Mouse (Mus musculus) MEL (cell line): ENCODE measurements around the gene Ldb1. TPM values are rescaled to one million over a fixed set of nuclear protein-coding genes. Genes with fewer than 3 reads are reported as not detected.

Experiments used
- DNase-seq: peaks from one replicate; pipeline ENCODE4 v3.0.0; 2011; ENCODE audit warnings: low read depth, low spot score
- H3K27ac ChIP-seq: 2 replicates; pipeline ENCODE4 v1.5.1; 2012; ENCODE audit warnings: low read depth, mild to moderate bottlenecking, control low read depth, low read length, moderate library complexity; ENCODE audit not compliant: control insufficient read depth
- H3K27me3 ChIP-seq, 2 experiments: fragments of 150-350 bp in 1 of 2; sonication (generic) in 1 of 2; 2 replicates each; pipeline ENCODE4 v1.6.1; 2012; ENCODE audit warnings: low read length in 2 of 2, mild to moderate bottlenecking in 2 of 2, improper control_type of control experiment in 1 of 2, moderate library complexity in 1 of 2; ENCODE audit not compliant: insufficient read depth in 2 of 2, control insufficient read depth in 1 of 2
- H3K36me3 ChIP-seq, 2 experiments: 2 replicates each; pipeline ENCODE4 v1.6.1; 2012 to 2014; ENCODE audit warnings: low read length in 2 of 2, improper control_type of control experiment in 1 of 2, inconsistent platforms in 1 of 2, mild to moderate bottlenecking in 1 of 2; ENCODE audit not compliant: insufficient read depth in 2 of 2, control insufficient read depth in 1 of 2
- H3K4me1 ChIP-seq, 2 experiments: fragments of 150-350 bp in 1 of 2; sonication (generic) in 1 of 2; 2 replicates each; pipeline ENCODE4 v1.6.1; 2012; ENCODE audit warnings: low read length in 2 of 2, improper control_type of control experiment in 1 of 2, mild to moderate bottlenecking in 1 of 2; ENCODE audit not compliant: insufficient read depth in 2 of 2, control insufficient read depth in 1 of 2
- H3K4me3 ChIP-seq, 2 experiments: fragments of 150-350 bp in 1 of 2; sonication (generic) in 1 of 2; 2 replicates each; pipeline ENCODE4 v1.5.1; 2012; ENCODE audit warnings: low read depth in 2 of 2, low read length in 2 of 2, mild to moderate bottlenecking in 2 of 2, moderate library complexity in 2 of 2, control low read depth in 1 of 2, improper control_type of control experiment in 1 of 2; ENCODE audit not compliant: control insufficient read depth in 1 of 2, insufficient read depth in 1 of 2
- H3K79me2 ChIP-seq: 2 replicates; pipeline ENCODE4 v1.6.1; 2012; ENCODE audit warnings: mild to moderate bottlenecking, low read length, moderate library complexity; ENCODE audit not compliant: control insufficient read depth, poor library complexity, insufficient read depth
- H3K9ac ChIP-seq: 2 replicates; pipeline ENCODE4 v1.6.1; 2012; ENCODE audit warnings: low read depth, mild to moderate bottlenecking, control low read depth, low read length, moderate library complexity; ENCODE audit not compliant: control insufficient read depth, poor library complexity, severe bottlenecking
- H3K9me3 ChIP-seq: fragments of 150-350 bp; sonication (generic); replicated peaks from 2 replicates; pipeline ENCODE4 v1.6.1; 2012; ENCODE audit warnings: mild to moderate bottlenecking, low read length, improper control_type of control experiment, moderate library complexity; ENCODE audit not compliant: insufficient read depth
- BHLHE40 ChIP-seq: IDR thresholded peaks from 2 replicates; pipeline ENCODE4 v1.6.1; 2012; ENCODE audit warnings: low read depth, mild to moderate bottlenecking, inconsistent platforms, low read length, improper control_type of control experiment, borderline replicate concordance
- CHD1 ChIP-seq: IDR thresholded peaks from 2 replicates; pipeline ENCODE4 v1.6.1; 2012; ENCODE audit warnings: low read depth, mild to moderate bottlenecking, inconsistent platforms, low read length, improper control_type of control experiment
- CHD2 ChIP-seq: IDR thresholded peaks from 2 replicates; pipeline ENCODE4 v1.6.1; 2011; ENCODE audit warnings: low read length, improper control_type of control experiment
- ELF1 ChIP-seq: IDR thresholded peaks from 2 replicates; pipeline ENCODE4 v1.6.1; 2014; ENCODE audit warnings: low read depth, mild to moderate bottlenecking, inconsistent platforms, low read length, improper control_type of control experiment, moderate library complexity
- EP300 ChIP-seq, 2 experiments: IDR thresholded peaks; 2 replicates each; pipeline ENCODE4 v1.6.1; 2011; ENCODE audit warnings: improper control_type of control experiment in 2 of 2, low read length in 2 of 2, low read depth in 1 of 2, mild to moderate bottlenecking in 1 of 2
- HCFC1 ChIP-seq: IDR thresholded peaks from 2 replicates; pipeline ENCODE4 v1.6.1; 2012; ENCODE audit warnings: low read depth, mild to moderate bottlenecking, inconsistent platforms, low read length, improper control_type of control experiment, moderate library complexity
- JUND ChIP-seq: IDR thresholded peaks from 2 replicates; pipeline ENCODE4 v1.6.1; 2011; ENCODE audit warnings: low read depth, mild to moderate bottlenecking, improper control_type of control experiment, low read length
- KAT2A ChIP-seq: conservative IDR thresholded peaks from 2 replicates; pipeline ENCODE4 v1.6.1; 2012; ENCODE audit warnings: low read depth, low read length, improper control_type of control experiment, inconsistent platforms
- MAX ChIP-seq: IDR thresholded peaks from 2 replicates; pipeline ENCODE4 v1.6.1; 2011; ENCODE audit warnings: low read length, improper control_type of control experiment
- MEF2A ChIP-seq: IDR thresholded peaks from 2 replicates; pipeline ENCODE4 v1.6.1; 2014; ENCODE audit warnings: low read depth, mild to moderate bottlenecking, inconsistent platforms, low read length, improper control_type of control experiment; ENCODE audit not compliant: poor library complexity, insufficient replicate concordance, severe bottlenecking; ENCODE audit errors: extremely low read depth
- MXI1 ChIP-seq: IDR thresholded peaks from 2 replicates; pipeline ENCODE4 v1.6.1; 2011; ENCODE audit warnings: mild to moderate bottlenecking, low read depth, low read length, improper control_type of control experiment
- MYB ChIP-seq: IDR thresholded peaks from 2 replicates; pipeline ENCODE4 v1.6.1; 2011; ENCODE audit warnings: mild to moderate bottlenecking, low read depth, low read length, improper control_type of control experiment
- MYC ChIP-seq: IDR thresholded peaks from 2 replicates; pipeline ENCODE4 v1.6.1; 2011; ENCODE audit warnings: low read depth, mild to moderate bottlenecking, low read length, improper control_type of control experiment, moderate library complexity
- NELFE ChIP-seq: IDR thresholded peaks from 2 replicates; pipeline ENCODE4 v1.6.1; 2011; ENCODE audit warnings: low read depth, low read length, improper control_type of control experiment
- NRF1 ChIP-seq: IDR thresholded peaks from 2 replicates; pipeline ENCODE4 v1.6.1; 2014; ENCODE audit warnings: low read depth, mild to moderate bottlenecking, inconsistent platforms, low read length, improper control_type of control experiment, moderate library complexity; ENCODE audit not compliant: poor library complexity, insufficient read depth, severe bottlenecking
- POLR2A ChIP-seq, 2 experiments: IDR thresholded peaks; 2 replicates each; pipeline ENCODE4 v1.6.1; 2011 to 2012; ENCODE audit warnings: low read length in 2 of 2, mild to moderate bottlenecking in 2 of 2, control low read depth in 1 of 2, improper control_type of control experiment in 1 of 2, low read depth in 1 of 2, moderate library complexity in 1 of 2; ENCODE audit not compliant: control insufficient read depth in 1 of 2, insufficient read depth in 1 of 2, poor library complexity in 1 of 2
- SIN3A ChIP-seq: IDR thresholded peaks from 2 replicates; pipeline ENCODE4 v1.6.1; 2012; ENCODE audit warnings: low read length, improper control_type of control experiment, inconsistent platforms
- SMC3 ChIP-seq: IDR thresholded peaks from 2 replicates; pipeline ENCODE4 v1.6.1; 2011; ENCODE audit warnings: low read depth, low read length, improper control_type of control experiment
- ZKSCAN1 ChIP-seq: IDR thresholded peaks from 2 replicates; pipeline ENCODE4 v1.6.1; 2012; ENCODE audit warnings: low read depth, mild to moderate bottlenecking, inconsistent platforms, low read length, improper control_type of control experiment, moderate library complexity
- polyA plus RNA-seq, 2 experiments: library from polyadenylated mRNA; stranded (reverse) in 1 of 2; unstranded in 1 of 2; fragments of >175 nt in 1 of 2; fragments of >200 nt in 1 of 2; gene quantifications; 2 replicates each; pipeline versions ENCODE4 v1.2.1 to v1.2.4; 2012; ENCODE audit warnings: low replicate concordance in 2 of 2, low read depth in 1 of 2; ENCODE audit not compliant: insufficient read length in 2 of 2, insufficient read depth in 1 of 2, missing spikeins in 1 of 2
- total RNA-seq: library from RNA; depleted of rRNA; stranded (reverse); fragments of 300-350 nt; gene quantifications from 2 replicates; pipeline ENCODE4 v1.2.3, GENCODE M21; 2012

Gene Ldb1
- total and polyA plus RNA-seq, 3 experiments: 357 to 842 (median 632) TPM

GRCm38 (mm10) chr19:45991171-45991570 lies 53.8 kb downstream of the Ldb1 start:
- no peaks in the 10 kb centered on the region for H3K27me3 ChIP-seq
- TF ChIP-seq ZKSCAN1 (no peak), CHD1 (no peak), HCFC1 (no peak), MEF2A (no peak), MYB (no peak), EP300 (IDR thresholded peaks at IDR 0.05; ENCODE audit: low read depth in 1 of 2, low read length in 2 of 2) (no peak), MAX (no peak), KAT2A (no peak), POLR2A (IDR thresholded peaks at IDR 0.05; ENCODE audit: control insufficient read depth in 1 of 2, insufficient read depth in 1 of 2, low read depth in 1 of 2, low read length in 2 of 2, poor library complexity in 1 of 2) (no peak)
- DNase-seq: no peak
- no peak overlapping the region for H3K9ac ChIP-seq
- no peaks in the 10 kb centered on the region for H3K36me3 ChIP-seq
- no peaks in the 10 kb centered on the region for H3K79me2 ChIP-seq
- no peaks in the 10 kb centered on the region for H3K9me3 ChIP-seq
- H3K4me1 ChIP-seq: no peaks in the 10 kb centered on the region
- H3K27ac ChIP-seq: no peak overlapping the region
- H3K4me3 ChIP-seq: no peak overlapping the region

GRCm38 (mm10) chr19:45988238-45988637 lies 56.8 kb downstream of the Ldb1 start:
- H3K27me3 ChIP-seq: no peaks in the 10 kb centered on the region
- no peak overlapping the region for H3K9ac ChIP-seq
- H3K4me3 ChIP-seq: no peak overlapping the region
- no peak for TF ChIP-seq CHD1
- no peak for TF ChIP-seq MAX
- TF ChIP-seq HCFC1: no peak
- TF ChIP-seq NRF1: no peak
- no peak for TF ChIP-seq SIN3A
- TF ChIP-seq NELFE: no peak
- no peak for TF ChIP-seq MXI1
- no peak for TF ChIP-seq ELF1
- TF ChIP-seq MYC: no peak
- TF ChIP-seq BHLHE40: no peak
- TF ChIP-seq MYB: no peak
- no peak for TF ChIP-seq SMC3
- TF ChIP-seq CHD2: no peak
- no peak for TF ChIP-seq JUND
- H3K36me3 ChIP-seq: no peaks in the 10 kb centered on the region
- H3K9me3 ChIP-seq: no peaks in the 10 kb centered on the region
- no peak overlapping the region for H3K27ac ChIP-seq
- H3K79me2 ChIP-seq: no peaks in the 10 kb centered on the region
- H3K4me1 ChIP-seq: no peaks in the 10 kb centered on the region
- DNase-seq: no peak
